In genomic region chr11:120598990-120599549, GRCm38 (mm10) we compare ENCODE assay signal across 8 mouse cellular contexts. TPM values are rescaled to one million over a fixed set of nuclear protein-coding genes. Genes with fewer than 3 reads are reported as not detected.
DNase-seq lines count a peak whose midpoint lies in the region; ATAC-seq and TF ChIP-seq lines count a peak whose summit lies in the region.

No protein-coding gene starts in this region.

- peak overlapping the region; percentile 76 for H3K4me2 ChIP-seq in hindbrain, embryonic 11.5 days (replicated peaks; ENCODE audit: low read depth, low read length)
- H3K4me2 ChIP-seq in midbrain, embryonic 13.5 days (replicated peaks), result peak overlapping the region; percentile 65

- H3K36me3 ChIP-seq in kidney, adult 2 months (ENCODE audit: control insufficient read depth, insufficient read depth, low read length), result peaks cover 4% of the 10 kb centered on the region; the same call in 1 of the 2 replicates
- peaks cover 10% of the 10 kb centered on the region for H3K36me3 ChIP-seq in hindbrain, embryonic 11.5 days (ENCODE audit: control insufficient read depth, insufficient read depth, low read length)
- H3K36me3 ChIP-seq in midbrain, embryonic 13.5 days, result peaks cover 62% of the 10 kb centered on the region

- H3K4me1 ChIP-seq in kidney, adult 2 months (ENCODE audit: control insufficient read depth, insufficient read depth, low read length), result peaks cover 16% of the 10 kb centered on the region
- H3K4me1 ChIP-seq in bone marrow macrophage, adult 2 months (ENCODE audit: control insufficient read depth, insufficient read depth, low read length), result peaks cover 23% of the 10 kb centered on the region
- H3K4me1 ChIP-seq in hindbrain, embryonic 11.5 days (replicated peaks; ENCODE audit: control insufficient read depth, insufficient read depth, low read length), result peaks cover 7% of the 10 kb centered on the region; the same call in 1 of the 2 replicates
- H3K4me1 ChIP-seq in midbrain, embryonic 13.5 days (replicated peaks), result peaks cover 31% of the 10 kb centered on the region

- no peak for TF ChIP-seq CTCF in kidney, adult 2 months (conservative IDR thresholded peaks at IDR 0.05; ENCODE audit: insufficient read depth, insufficient read length, low read depth, low read length)
- no peak for TF ChIP-seq CTCF in bone marrow macrophage, adult 2 months (IDR thresholded peaks at IDR 0.05; ENCODE audit: low read depth, low read length)

- peak overlapping the region; percentile 73 for H3K4me3 ChIP-seq in kidney, adult 2 months (ENCODE audit: insufficient read depth, low read depth, low read length)
- H3K4me3 ChIP-seq in bone marrow macrophage, adult 2 months (ENCODE audit: insufficient read depth, low read length), result peak overlapping the region; percentile 69
- peak overlapping the region; percentile 100 for H3K4me3 ChIP-seq in hindbrain, embryonic 11.5 days (ENCODE audit: low read depth, low read length)
- H3K4me3 ChIP-seq in midbrain, embryonic 13.5 days (replicated peaks), result peak overlapping the region; percentile 99

- no peak for TF ChIP-seq POLR2A in kidney, adult 2 months (IDR thresholded peaks at IDR 0.05; ENCODE audit: low read depth, low read length)
- no peak for TF ChIP-seq POLR2A in bone marrow macrophage, adult 2 months (IDR thresholded peaks at IDR 0.05; ENCODE audit: borderline replicate concordance, low read depth, low read length)

- H3K27me3 ChIP-seq in kidney, adult 2 months (replicated peaks; ENCODE audit: control insufficient read depth, insufficient read depth, low read length), result no peaks in the 10 kb centered on the region
- H3K27me3 ChIP-seq in hindbrain, embryonic 11.5 days (ENCODE audit: control insufficient read depth, insufficient read depth, low read length), result no peaks in the 10 kb centered on the region
- no peaks in the 10 kb centered on the region for H3K27me3 ChIP-seq in midbrain, embryonic 13.5 days

- H3K9me3 ChIP-seq in hindbrain, embryonic 11.5 days (ENCODE audit: control insufficient read depth, low read length), result no peaks in the 10 kb centered on the region
- H3K9me3 ChIP-seq in midbrain, embryonic 13.5 days, result no peaks in the 10 kb centered on the region

- 44% methylated on average over 17 of the region's 17 CpGs for WGBS in kidney, adult 2 months
- WGBS in hindbrain, embryonic 11.5 days, result 48% methylated on average over 17 of the region's 17 CpGs
- 50% methylated on average over 17 of the region's 17 CpGs for WGBS in midbrain, embryonic 13.5 days

- ATAC-seq in hindbrain, embryonic 11.5 days (ENCODE audit: low FRiP score), result no peak
- ATAC-seq in midbrain, embryonic 13.5 days, result no peak
- ATAC-seq in megakaryocyte progenitor cell, adult 5-6 weeks (replicated peaks; ENCODE audit: poor library complexity), result no peak

- H3K9ac ChIP-seq in hindbrain, embryonic 11.5 days (ENCODE audit: low read depth, low read length), result peak overlapping the region; percentile 64
- peak overlapping the region; percentile 99 for H3K9ac ChIP-seq in midbrain, embryonic 13.5 days (replicated peaks)

- H3K27ac ChIP-seq in kidney, adult 2 months (ENCODE audit: insufficient read depth, low read depth, low read length), result no peak overlapping the region
- H3K27ac ChIP-seq in bone marrow macrophage, adult 2 months (ENCODE audit: insufficient read depth, low read depth, low read length), result peak overlapping the region; percentile 78
- H3K27ac ChIP-seq in hindbrain, embryonic 11.5 days (ENCODE audit: low read depth, low read length), result no peak overlapping the region
- no peak overlapping the region for H3K27ac ChIP-seq in midbrain, embryonic 13.5 days

- DNase-seq in kidney, adult 2 months, result no peak
- no peak for DNase-seq in kidney, postnatal 14 days
- no peak for DNase-seq in hindbrain, embryonic 11.5 days (ENCODE audit: low spot score)
- DNase-seq in urinary bladder, adult 18-20 months (ENCODE audit: low spot score in 2 of 2), result no peak
- no peak for DNase-seq in layer of hippocampus, adult 11-12 months (ENCODE audit: low spot score)

RNA-seq across cellular contexts. Expression of gene Anapc11, which starts 0.8 kb away (rescaled TPM):
- 137 and 143 TPM in 2 replicates for polyA plus RNA-seq in kidney, adult 2 months (2012; rRNA removed)
- polyA plus RNA-seq in bone marrow macrophage, adult 2 months (2012; ENCODE audit: insufficient read depth, insufficient read length, missing spikeins), result 127 and 128 TPM in 2 replicates
- polyA plus RNA-seq in hindbrain, embryonic 11.5 days (2014; fragmentation: Nextera tagmentation; extraction: Ambion mirVana), result 195 TPM in 2 replicates
- polyA plus RNA-seq in midbrain, embryonic 13.5 days (2015; fragmentation: Nextera tagmentation; extraction: Ambion mirVana), result 180 and 183 TPM in 2 replicates
- total RNA-seq in megakaryocyte progenitor cell, adult 5-6 weeks (2015), result 66.2 and 67.6 TPM in 2 replicates
- total RNA-seq in megakaryocyte progenitor cell, adult 5-6 weeks (2017), result 22.9 and 25.7 TPM in 2 replicates

RNA-seq across cellular contexts. Expression of gene Alyref, which starts 0.9 kb away (rescaled TPM):
- 18.8 and 29.0 TPM in 2 replicates for polyA plus RNA-seq in kidney, adult 2 months (2012; rRNA removed)
- polyA plus RNA-seq in bone marrow macrophage, adult 2 months (2012; ENCODE audit: insufficient read depth, insufficient read length, missing spikeins), result 97.5 and 121 TPM in 2 replicates
- 686 and 764 TPM in 2 replicates for polyA plus RNA-seq in hindbrain, embryonic 11.5 days (2014; fragmentation: Nextera tagmentation; extraction: Ambion mirVana)
- 303 and 358 TPM in 2 replicates for polyA plus RNA-seq in midbrain, embryonic 13.5 days (2015; fragmentation: Nextera tagmentation; extraction: Ambion mirVana)
- total RNA-seq in megakaryocyte progenitor cell, adult 5-6 weeks (2015), result 197 and 227 TPM in 2 replicates
- 266 and 298 TPM in 2 replicates for total RNA-seq in megakaryocyte progenitor cell, adult 5-6 weeks (2017)

RNA-seq across cellular contexts. Expression of gene Npb, which starts 9.2 kb away (rescaled TPM):
- polyA plus RNA-seq in kidney, adult 2 months (2012; rRNA removed), result 7.7 and 12.9 TPM in 2 replicates
- polyA plus RNA-seq in bone marrow macrophage, adult 2 months (2012; ENCODE audit: insufficient read depth, insufficient read length, missing spikeins), result 1.4 TPM in 1 of 2 replicates, not detected in the other
- 0.42 TPM in 1 of 2 replicates, not detected in the other for polyA plus RNA-seq in hindbrain, embryonic 11.5 days (2014; fragmentation: Nextera tagmentation; extraction: Ambion mirVana)
- polyA plus RNA-seq in midbrain, embryonic 13.5 days (2015; fragmentation: Nextera tagmentation; extraction: Ambion mirVana), result 0.54 and 0.95 TPM in 2 replicates
- total RNA-seq in megakaryocyte progenitor cell, adult 5-6 weeks (2015), result 0.59 TPM in 1 of 2 replicates, not detected in the other
- not detected in 2 replicates for total RNA-seq in megakaryocyte progenitor cell, adult 5-6 weeks (2017)

RNA-seq across cellular contexts. Expression of gene Arhgdia, which starts 17.6 kb away (rescaled TPM):
- polyA plus RNA-seq in kidney, adult 2 months (2012; rRNA removed), result 543 and 613 TPM in 2 replicates
- polyA plus RNA-seq in bone marrow macrophage, adult 2 months (2012; ENCODE audit: insufficient read depth, insufficient read length, missing spikeins), result 628 and 760 TPM in 2 replicates
- 576 and 591 TPM in 2 replicates for polyA plus RNA-seq in hindbrain, embryonic 11.5 days (2014; fragmentation: Nextera tagmentation; extraction: Ambion mirVana)
- 452 and 461 TPM in 2 replicates for polyA plus RNA-seq in midbrain, embryonic 13.5 days (2015; fragmentation: Nextera tagmentation; extraction: Ambion mirVana)
- total RNA-seq in megakaryocyte progenitor cell, adult 5-6 weeks (2015), result 401 and 420 TPM in 2 replicates
- 177 and 193 TPM in 2 replicates for total RNA-seq in megakaryocyte progenitor cell, adult 5-6 weeks (2017)

RNA-seq across cellular contexts. Expression of gene Pcyt2, which starts 18.7 kb away (rescaled TPM):
- 432 and 566 TPM in 2 replicates for polyA plus RNA-seq in kidney, adult 2 months (2012; rRNA removed)
- polyA plus RNA-seq in bone marrow macrophage, adult 2 months (2012; ENCODE audit: insufficient read depth, insufficient read length, missing spikeins), result 52.4 and 64.5 TPM in 2 replicates
- 104 and 105 TPM in 2 replicates for polyA plus RNA-seq in hindbrain, embryonic 11.5 days (2014; fragmentation: Nextera tagmentation; extraction: Ambion mirVana)
- 167 TPM in 2 replicates for polyA plus RNA-seq in midbrain, embryonic 13.5 days (2015; fragmentation: Nextera tagmentation; extraction: Ambion mirVana)
- 15.9 and 20.2 TPM in 2 replicates for total RNA-seq in megakaryocyte progenitor cell, adult 5-6 weeks (2015)
- 23.8 and 24.5 TPM in 2 replicates for total RNA-seq in megakaryocyte progenitor cell, adult 5-6 weeks (2017)
